Mouse (Mus musculus): ENCODE results near the gene Dgkq. TPM values are rescaled to one million over a fixed set of nuclear protein-coding genes. Genes with fewer than 3 reads are reported as not detected.

Dgkq gene
- total RNA-seq, 2 experiments from 2014 or later, result 12.8 to 13.4 TPM

DNA sequence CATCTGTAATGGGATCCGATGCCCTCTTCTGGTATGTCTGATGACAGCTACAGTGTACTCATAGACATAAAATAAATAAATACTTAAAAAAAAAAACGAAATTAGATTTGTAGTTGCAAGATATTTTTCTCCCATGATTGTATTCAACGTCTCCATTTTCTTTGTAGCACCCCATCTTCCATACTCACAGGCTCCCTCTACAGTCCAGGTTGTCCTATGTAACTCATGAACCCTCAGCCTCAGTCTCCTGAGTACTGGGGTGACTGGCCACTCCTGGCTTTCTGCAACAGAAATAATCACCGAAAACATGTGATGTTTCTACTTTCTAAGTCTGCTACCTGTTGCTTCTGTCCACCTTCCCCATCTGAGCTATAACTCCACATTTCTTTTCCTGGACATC, 21.7 kb upstream of the Dgkq start:
- intact Hi-C loops (cut with DNase I), result loop anchor here (5.0 kb wide), 1 partner anchor 36 kb away; no protein-coding TSS in a partner anchor
- no peak for DNase-seq

DNA sequence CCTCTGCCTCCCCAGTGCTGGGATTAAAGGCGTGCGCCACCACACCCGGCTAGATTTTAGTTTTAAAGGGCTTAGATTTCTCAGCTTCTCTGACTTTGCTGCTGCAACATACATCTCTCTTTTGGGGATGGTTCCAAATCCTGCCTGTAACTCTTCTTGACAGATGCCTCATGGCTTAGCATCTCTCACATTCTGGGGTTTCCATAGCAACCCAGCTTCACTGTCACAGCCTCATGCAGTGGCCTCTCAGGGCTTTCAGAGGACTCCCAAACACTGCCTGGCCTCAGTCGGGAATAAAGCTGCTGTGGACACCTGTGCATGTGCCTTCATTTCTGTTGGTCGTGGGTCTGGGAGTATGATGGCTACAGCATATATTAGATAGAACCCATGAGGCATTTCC, 19.6 kb upstream of the Dgkq start:
- intact Hi-C loops (cut with DNase I), result no loop called here

DNA sequence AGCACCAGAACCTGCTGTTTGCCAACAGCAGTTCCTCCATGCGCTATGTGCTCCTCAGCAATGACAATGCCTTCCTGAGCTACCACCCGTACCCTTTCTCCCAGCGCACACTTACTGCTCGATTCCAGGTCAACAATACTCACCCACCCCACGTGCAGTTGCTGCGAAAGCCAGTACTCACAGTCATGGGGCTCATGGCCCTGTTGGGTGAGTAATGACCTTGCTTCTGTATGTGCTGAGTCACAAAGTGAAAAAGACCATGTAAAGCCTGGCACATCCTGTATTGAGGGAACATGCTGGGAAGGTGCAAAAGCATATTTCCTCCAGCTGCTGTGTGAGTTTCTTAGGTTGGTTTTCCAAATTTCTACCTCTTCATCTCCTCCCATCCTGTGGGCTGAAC, 11.4 kb upstream of the Dgkq start:
- intact Hi-C loops (cut with DNase I), result no loop called here
- no peak for DNase-seq

More for the DNA sequence above, 19.6 kb upstream of the Dgkq start:
- DNase-seq, result no peak

DNA sequence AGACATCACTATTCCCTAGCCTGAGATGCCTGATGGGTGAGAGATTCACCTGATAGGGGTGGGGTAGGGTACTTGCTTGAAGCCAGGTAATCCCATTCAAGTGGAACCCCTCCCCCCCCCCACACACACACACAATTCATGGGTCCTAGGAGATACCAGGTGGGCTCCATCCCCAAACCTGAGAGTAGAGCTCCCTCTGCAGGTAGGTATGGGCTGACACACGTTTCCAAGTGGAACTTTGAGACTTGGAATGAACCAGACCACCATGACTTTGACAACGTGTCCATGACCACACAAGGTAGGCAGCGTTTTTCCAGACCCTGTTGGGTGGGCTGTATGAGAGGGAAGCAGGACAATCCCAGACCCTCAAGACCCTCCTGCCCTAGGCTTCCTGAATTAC, 10.4 kb upstream of the Dgkq start:
- intact Hi-C loops (cut with DNase I), result no loop called here

DNA sequence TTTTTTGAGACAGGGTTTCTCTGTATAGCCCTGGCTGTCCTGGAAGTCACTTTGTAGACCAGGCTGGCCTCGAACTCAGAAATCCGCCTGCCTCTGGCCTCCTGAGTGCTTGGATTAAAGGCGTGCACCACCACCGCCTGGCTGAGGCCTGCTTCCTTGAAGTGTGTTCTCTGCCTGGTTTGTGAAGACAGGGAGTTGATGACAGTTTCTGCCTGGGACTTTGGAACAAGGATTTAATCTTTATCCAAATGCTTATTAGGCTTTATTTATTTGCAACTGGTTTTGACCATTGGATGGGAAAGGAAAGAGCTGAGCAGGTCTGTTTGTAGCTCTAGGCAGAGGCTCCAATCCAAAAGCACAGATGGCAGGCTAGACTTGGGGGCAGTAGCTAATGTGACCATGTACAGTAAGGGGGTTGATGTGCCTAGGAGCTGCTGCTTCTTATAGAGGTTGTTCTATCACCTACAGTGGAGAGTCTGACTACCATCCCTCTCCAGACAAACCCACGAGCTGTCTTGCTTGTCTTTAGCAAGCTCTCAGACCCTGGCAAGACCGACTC, 8.9 kb upstream of the Dgkq start:
- intact Hi-C loops (cut with DNase I), result no loop called here
- DNase-seq, result no peak

More for the DNA sequence above, 10.4 kb upstream of the Dgkq start:
- no peak for DNase-seq

DNA sequence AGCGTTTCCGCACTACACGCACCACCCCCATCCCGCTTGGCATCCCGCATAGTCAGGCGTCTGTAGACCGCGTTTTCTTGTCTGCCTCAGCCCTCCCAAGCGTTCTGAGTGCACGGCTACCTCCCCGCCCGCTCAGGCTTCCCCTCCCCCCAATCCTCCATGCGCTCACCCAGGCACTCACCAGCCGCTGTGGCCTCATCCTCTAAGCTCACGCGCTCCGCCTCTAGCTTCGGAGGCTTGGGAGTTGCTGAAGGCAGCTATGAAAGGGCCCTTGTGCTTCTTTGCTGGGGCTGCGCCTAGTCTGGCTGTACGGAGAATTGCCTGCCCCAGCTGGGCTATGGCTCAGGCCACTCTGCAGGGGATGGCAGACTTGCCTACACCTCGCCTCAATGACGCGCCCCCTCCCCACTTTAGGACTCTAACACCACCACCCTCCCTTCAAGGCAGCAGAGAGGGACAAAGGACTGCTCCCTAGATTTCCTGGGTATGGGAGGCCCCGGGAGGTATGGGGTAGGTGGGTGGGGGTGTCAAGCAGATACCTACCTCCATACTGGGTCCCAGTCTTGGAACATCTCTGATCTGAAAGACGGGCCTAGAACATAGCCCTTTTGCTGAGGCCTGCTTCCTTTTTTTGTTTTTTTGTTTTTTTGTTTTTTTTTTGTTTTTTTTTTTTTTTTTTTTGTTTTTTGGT, 8.3 kb upstream of the Dgkq start:
- DNase-seq, result peak; percentile 61 to 71
- intact Hi-C loops (cut with DNase I), result no loop called here

DNA sequence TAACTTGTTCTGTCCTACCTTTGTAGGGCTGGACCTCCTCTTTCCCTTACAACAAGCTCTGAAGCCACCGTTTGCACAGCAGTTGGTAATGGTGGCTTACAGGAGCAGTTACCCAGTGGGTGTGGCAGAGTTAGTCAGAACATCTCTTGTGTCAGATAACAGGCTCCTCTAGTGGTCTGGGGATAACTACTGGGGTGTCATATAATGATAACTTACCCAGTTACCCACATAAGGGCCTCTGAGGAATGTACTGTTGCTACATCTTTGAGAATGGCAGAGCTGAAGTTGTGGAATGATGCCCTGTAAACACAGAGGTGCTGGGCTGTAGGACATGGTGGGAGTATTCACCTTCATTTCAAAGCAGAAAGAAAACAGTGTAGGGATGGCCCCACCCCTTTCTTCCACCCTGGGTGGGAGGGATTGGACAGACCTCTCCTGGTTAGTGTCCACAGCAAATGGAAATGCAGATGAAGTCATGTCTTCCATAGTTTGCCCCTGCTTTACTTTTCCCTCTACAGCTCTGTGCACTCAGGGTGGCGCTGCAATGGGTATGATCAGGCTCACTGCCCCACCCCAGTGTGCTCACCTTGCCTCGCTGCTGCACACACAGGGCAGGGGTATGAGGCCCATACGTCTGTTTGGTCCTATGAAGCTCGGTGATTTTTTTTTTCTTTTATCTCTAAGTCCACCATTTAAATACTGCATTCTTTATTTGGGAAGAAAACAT, 7.5 kb upstream of the Dgkq start:
- no peak for DNase-seq
- intact Hi-C loops (cut with DNase I), result no loop called here

DNA sequence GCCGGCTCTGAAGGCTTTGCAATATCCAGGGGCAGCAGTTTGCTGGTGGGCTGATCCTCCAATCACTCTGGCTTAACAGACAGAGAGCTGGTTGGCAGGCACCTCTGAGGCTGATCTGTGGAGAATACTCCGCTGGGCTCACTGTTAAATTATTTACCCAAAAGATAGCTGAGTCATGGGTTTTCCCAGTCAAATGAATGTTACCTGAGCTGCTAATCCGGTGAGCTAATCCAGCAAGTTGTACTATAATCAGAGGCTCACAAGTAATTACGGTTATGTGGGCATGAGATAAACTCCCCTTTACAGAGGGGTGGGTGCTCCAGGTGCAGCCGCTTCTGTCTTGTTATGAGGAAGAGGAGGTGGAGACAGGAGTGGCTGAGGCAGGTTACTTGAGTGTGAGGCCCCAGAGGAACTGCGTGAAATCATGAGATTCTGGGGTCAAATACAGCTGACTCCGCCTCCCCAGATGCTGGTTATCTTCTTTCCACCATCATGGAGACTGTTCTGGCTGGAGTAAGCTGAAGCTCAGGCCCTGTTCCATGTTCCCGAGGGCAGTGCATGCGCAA, 5.9 kb upstream of the Dgkq start, which contains the start of gene Slc26a1:
Gene Slc26a1, minus strand, starts transcription at position 319 of the 566 bp plus-strand sequence.
- DNase-seq, result no peak
- intact Hi-C loops (cut with DNase I), result no loop called here

DNA sequence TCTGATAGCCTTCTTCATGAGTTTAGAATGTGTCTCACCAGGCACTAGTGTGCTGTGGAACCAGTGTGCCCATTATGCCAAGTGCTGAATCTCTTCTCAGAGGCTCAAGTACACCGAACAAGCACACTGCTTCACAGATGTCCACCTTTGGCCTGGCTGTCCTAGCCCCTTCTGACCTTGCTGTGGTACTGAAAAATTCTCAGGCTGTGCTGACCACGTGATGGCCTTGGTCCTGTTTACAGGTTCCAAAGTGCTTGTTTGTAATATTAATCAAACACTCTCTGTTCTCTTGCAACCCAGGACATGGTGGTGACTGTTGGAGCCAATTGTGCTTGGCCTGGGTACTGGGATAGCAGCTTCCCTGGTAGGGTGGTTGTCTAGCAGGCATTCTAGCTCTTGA, 5.2 kb upstream of the Dgkq start:
- no peak for DNase-seq
- intact Hi-C loops (cut with DNase I), result no loop called here

DNA sequence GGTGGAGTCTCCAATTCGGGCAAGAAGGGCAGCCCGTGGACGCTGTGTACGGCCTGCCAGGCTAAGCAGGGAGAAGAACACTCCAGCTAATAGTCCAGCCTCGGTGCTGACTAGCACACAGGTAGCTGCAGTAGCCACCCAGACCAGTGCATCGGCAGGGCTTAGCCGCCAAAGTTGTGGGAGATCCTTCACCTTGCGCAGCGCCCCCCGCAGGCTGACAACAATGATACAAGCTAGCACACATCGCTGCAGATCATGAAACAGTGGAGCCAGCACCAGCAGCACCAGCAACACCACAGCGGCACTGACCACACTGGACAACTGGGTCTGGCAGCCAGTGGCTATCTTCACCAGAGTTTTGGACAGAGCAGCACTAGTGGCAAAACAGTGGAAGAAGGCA, 2.3 kb upstream of the Dgkq start:
- intact Hi-C loops (cut with DNase I), result no loop called here
- DNase-seq, result no peak

DNA sequence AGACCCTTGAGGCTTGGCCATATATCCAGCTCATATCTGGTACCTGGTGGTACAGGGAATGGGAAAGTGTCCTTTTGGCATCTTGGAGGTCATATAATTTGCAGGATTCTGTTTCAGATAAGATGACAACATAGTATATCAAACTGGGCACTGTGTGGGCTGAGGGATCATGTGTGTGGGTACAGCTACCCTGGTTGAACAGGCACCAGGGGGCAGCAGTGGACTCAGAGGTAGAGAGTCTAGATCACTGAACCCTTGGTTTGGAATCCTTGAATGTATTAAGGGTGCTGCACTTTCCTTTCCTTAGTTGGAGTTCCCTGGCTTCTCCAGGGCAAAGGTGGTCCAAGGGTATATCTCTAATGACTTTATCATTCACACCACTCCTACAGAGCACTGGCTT, 1.3 kb upstream of the Dgkq start:
- intact Hi-C loops (cut with DNase I), result loop anchor here (1.0 kb wide), 1 partner anchor 57 kb away; no protein-coding TSS in a partner anchor
- DNase-seq, result peak; percentile 34 to 59

DNA sequence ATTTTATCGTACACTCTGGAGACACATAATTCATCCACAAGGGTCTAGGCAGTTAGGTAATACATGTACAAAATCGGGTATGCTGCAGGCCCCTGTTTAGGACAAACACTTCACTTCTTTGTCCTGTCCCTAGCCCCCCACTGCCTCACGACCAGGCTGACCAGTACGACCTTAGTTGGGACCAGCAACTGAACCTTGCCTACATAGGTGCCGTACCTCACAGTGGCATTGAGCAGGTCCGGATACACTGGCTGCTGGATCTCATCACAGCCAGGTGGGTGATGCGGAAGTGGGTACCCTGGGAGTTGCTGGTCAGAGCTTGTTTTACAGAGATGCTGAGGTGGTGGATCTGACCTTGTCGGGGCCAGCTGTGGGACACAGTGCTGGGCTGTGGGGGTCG, 514 bp upstream of the Dgkq start:
- DNase-seq, result no peak
- intact Hi-C loops (cut with DNase I), result loop anchor here (1.0 to 10.0 kb wide), 3 partner anchors 57 to 535 kb away; partner anchors contain the start of genes Atp5k, Ccdc18 and Tmed5

DNA sequence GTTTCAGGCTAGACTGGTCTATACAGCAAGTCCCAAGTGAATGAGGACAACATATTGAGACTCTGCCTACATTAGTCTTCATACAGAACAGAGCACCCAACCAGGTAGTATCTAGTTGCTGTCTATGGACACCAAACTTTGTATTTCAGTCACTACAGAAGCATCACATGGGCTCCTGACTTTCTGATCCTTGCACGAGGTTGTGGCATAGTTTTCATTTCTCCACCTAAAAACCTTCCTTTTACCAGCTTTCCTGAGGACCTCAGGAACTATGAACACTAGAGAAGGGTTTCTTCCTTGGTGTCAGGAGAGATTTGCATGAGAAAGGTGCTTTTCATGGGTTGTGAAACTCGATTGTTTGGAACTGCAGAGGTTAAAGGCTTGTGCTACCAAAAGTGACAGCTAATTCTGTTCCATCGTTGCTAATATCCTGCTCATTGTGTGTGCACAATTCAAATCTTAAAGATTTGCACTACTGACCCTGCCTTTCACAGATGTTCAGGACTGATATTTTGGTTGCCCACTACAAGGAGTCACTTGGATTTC, 1.0 kb downstream of the Dgkq start:
- DNase-seq, result no peak
- intact Hi-C loops (cut with DNase I), result loop anchor here (5.0 to 10.0 kb wide), 2 partner anchors 236 to 534 kb away; partner anchors contain the start of genes Atp5k, Ccdc18 and Tmed5

DNA sequence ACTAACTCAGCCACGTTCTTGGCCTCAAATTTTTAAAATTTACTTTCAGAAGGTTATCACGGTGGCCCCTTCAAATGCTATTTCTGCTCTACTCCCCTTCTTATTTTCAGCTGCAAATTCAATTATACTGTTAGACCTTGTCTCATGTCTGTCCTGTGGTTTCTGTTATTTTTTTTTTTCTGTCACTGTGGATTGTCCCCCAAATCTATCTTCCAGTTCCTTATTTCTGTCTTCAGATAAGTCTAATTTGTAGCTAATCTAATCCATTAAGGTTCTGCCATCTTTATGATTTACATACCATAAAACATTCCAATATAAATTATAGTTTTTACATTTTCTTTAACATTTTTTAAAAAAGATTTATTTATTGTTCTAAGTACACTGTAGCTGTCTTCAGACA, 2.1 kb downstream of the Dgkq start:
- DNase-seq, result no peak
- intact Hi-C loops (cut with DNase I), result loop anchor here (5.0 to 10.0 kb wide), 2 partner anchors 235 to 533 kb away; partner anchors contain the start of genes Atp5k, Ccdc18 and Tmed5

DNA sequence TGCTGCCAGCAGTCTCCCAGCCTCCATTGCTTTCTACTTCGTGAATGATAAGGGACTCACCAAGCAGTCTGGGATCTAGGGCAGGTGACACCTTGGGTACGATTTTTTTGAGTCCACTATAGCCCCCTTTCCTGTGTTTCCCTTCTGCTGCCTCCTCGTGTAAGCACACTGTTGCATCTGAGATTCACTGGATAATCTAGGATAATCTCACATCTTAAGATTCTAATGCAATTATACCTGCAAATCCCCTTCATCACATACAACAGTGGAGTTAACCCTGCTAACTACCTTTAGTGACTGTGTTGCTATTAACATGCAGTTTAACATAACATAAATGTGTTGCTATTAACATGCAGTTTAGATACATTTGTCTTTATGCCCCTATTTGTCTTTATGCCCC, 4.4 kb downstream of the Dgkq start:
- intact Hi-C loops (cut with DNase I), result loop anchor here (5.0 to 10.0 kb wide), 2 partner anchors 233 to 530 kb away; partner anchors contain the start of genes Atp5k, Ccdc18 and Tmed5
- no peak for DNase-seq

DNA sequence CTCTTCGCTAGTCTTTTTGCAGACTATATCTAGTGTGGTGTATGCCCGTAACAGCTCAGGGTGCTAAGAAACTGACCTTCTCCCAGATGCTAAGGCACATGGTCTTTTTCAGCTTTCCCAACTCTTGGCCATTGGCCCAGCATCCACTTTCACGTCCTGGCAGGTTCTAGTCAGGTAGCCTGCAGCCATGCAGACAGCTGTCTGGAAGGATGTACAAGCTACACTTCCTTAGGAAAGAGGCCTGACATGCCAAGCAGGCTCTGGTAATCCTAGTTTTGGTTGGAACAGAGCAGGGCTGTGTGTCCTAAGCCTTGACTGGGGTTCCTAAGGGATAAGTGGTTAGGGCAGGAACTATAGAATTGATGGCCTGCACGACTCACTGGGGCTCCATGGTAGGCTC, 6.7 kb downstream of the Dgkq start:
- DNase-seq, result no peak
- intact Hi-C loops (cut with DNase I), result loop anchor here (10.0 kb wide), 1 partner anchor 528 kb away; the partner anchor contains the start of genes Ccdc18 and Tmed5

DNA sequence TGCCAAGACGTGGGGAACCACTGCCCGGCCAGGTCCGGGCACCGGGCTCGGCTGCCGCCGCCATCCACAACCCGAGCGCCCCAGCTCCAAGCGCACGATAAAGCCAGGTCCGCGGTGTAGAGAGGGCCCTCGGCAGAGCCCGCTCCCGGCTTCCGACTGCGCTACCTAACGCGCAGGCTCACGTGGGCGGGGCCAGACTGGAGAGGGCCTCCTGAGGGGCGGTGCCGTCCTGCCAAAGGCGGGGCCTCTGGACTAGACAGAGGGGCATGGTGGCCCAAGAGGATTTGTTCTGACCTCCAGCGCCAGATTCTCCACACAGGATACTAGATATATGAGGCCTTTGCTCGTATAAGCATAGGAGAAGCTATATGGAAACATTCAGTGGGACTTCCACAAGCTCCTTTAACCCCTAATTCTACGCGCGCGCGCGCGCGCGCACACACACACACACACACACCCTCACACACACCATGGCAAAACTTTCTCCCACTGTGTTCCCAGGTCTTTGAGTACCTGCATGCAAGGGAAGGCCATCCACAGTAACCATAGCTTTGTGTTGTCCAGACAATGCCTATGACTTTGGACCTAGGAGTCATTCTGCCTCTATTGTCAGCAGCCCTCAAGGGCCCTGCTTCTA, 8.7 kb downstream of the Dgkq start:
- peak; percentile 94 to 95 for DNase-seq
- intact Hi-C loops (cut with DNase I), result loop anchor here (10.0 kb wide), 1 partner anchor 526 kb away; the partner anchor contains the start of genes Ccdc18 and Tmed5

DNA sequence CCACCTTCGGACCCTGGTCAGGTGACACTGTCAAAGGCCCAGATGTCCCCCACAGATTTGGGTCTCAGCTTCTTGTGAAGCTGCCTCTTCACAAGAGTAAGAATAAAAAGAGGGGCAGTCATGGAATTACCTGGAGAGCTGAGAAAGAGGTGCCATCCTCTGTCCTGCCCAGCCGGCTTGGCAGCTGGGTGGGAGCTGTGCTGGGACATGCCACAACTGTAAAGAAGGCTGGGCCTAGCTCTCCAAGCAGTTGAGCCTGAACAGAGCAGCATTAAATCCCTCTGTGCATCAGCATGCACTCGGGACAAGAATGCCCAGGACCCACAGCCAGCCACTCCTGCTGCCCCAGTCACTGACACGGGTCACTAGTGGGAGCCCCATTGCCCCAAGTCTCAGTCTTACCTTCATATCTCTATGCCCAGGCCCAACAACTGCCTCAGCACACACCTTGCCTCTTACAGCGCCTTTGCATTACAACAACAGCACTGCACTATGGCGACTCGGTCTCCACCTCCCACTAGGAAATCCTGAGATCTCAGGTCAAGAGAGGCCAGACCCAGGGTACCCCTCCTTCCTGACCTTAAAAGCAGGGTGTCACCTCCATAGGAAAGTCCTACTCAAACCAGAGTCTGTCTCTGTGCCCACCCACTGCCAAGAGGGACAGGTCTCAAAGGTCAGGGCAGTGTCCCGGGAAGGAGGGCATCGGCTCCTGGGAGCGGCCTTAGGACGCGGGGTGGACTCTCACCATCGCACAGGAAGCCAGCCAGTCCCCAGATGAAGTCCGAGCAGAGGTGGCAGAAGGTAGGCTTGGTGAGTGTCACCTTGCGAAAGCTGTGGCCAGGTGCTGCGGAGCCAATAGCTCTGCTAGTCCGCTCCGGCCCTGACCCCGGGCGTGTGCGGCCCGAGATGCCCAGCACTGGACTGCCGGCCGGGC, 9.5 kb downstream of the Dgkq start, which contains the start of gene Idua:
Gene Idua, plus strand, starts transcription at position 634 of the 934 bp plus-strand sequence.
- intact Hi-C loops (cut with DNase I), result loop anchor here (10.0 kb wide), 1 partner anchor 525 kb away; the partner anchor contains the start of genes Ccdc18 and Tmed5
- no peak for DNase-seq

DNA sequence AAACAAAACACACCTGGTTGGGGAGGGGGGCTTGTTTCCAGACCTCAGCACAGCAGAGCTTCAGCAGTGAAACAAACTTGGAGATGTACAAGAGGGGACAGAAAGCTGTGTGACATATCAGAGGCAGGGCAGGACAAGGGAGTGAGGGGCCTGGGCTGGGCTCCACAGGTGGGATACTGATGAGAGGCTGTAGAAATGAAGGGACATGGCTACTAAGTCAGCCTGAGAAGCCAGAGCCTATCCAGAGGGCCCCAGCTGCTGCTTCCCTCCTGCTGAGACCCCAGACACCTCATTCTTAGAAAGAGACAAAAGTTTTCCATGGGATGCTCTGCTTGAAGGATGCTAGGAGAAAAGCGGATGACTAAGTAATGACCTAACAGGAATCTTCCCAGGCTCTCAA, 10.9 kb downstream of the Dgkq start:
- no peak for DNase-seq
- intact Hi-C loops (cut with DNase I), result no loop called here

All from heart, postnatal 10 days (tissue).